Mouse (Mus musculus): ENCODE measurements around the gene Rasl12. TPM values are rescaled to one million over a fixed set of nuclear protein-coding genes. Genes with fewer than 3 reads are reported as not detected.

Rasl12 gene
- polyA plus RNA-seq (2017; shearing (Covaris generic)), result not detected

GRCm38 (mm10) chr9:65398279-65398678, at the start of gene Rasl12:
TSS of gene Rasl12 (plus strand) at chr9:65398506.

GRCm38 (mm10) chr9:65360641-65361448, 37.5 kb upstream of the Rasl12 start, which contains the start of gene Ubap1l:
TSS of gene Ubap1l (plus strand) at chr9:65361041.

GRCm38 (mm10) chr9:65391613-65391964, 6.7 kb upstream of the Rasl12 start, which contains the start of gene Kbtbd13:
TSS of gene Kbtbd13 (minus strand) at chr9:65391652.

GRCm38 (mm10) chr9:65422760-65423501, 24.6 kb downstream of the Rasl12 start, which contains the start of gene Slc51b:
TSS of gene Slc51b (minus strand) at chr9:65422955.

GRCm38 (mm10) chr9:65435671-65436301, 37.5 kb downstream of the Rasl12 start, which contains the start of gene Mtfmt:
TSS of gene Mtfmt (plus strand) at chr9:65435782.

GRCm38 (mm10) chr9:65460732-65461442, 62.6 kb downstream of the Rasl12 start, which contains the start of gene Spg21:
TSS of gene Spg21 (plus strand) at chr9:65460947.

Other genes starting within 250 kb of the Rasl12 start
- gene Parp16, start 203.2 kb upstream of the Rasl12 start, polyA plus RNA-seq (2017; shearing (Covaris generic)), result 10.5 TPM
- 0.07 TPM for gene Cilp, start 133.3 kb upstream of the Rasl12 start, polyA plus RNA-seq (2017; shearing (Covaris generic))
- gene Clpx, start 104.2 kb upstream of the Rasl12 start, polyA plus RNA-seq (2017; shearing (Covaris generic)), result 47.0 TPM
- gene Pdcd7, start 52.4 kb upstream of the Rasl12 start, polyA plus RNA-seq (2017; shearing (Covaris generic)), result 32.8 TPM
- gene Ubap1l, start 37.5 kb upstream of the Rasl12 start, polyA plus RNA-seq (2017; shearing (Covaris generic)), result 0.17 TPM
- gene Kbtbd13, start 6.9 kb upstream of the Rasl12 start, polyA plus RNA-seq (2017; shearing (Covaris generic)), result not detected
- gene Slc51b, start 24.4 kb downstream of the Rasl12 start, polyA plus RNA-seq (2017; shearing (Covaris generic)), result not detected
- gene Mtfmt, start 37.3 kb downstream of the Rasl12 start, polyA plus RNA-seq (2017; shearing (Covaris generic)), result 36.4 TPM
- 135 TPM for gene Spg21, start 62.4 kb downstream of the Rasl12 start, polyA plus RNA-seq (2017; shearing (Covaris generic))
- gene Ankdd1a, start 121.7 kb downstream of the Rasl12 start, polyA plus RNA-seq (2017; shearing (Covaris generic)), result not detected
- gene Plekho2, start 181.5 kb downstream of the Rasl12 start, polyA plus RNA-seq (2017; shearing (Covaris generic)), result 53.8 TPM
- 0.44 TPM for gene Pif1, start 188.7 kb downstream of the Rasl12 start, polyA plus RNA-seq (2017; shearing (Covaris generic))
- 0.60 TPM for gene Rbpms2, start 231.1 kb downstream of the Rasl12 start, polyA plus RNA-seq (2017; shearing (Covaris generic))